Mouse (Mus musculus) embryonic fibroblast, embryonic 13.5 days (primary cell): ENCODE results near the gene Slc5a11.

Experiments used
- CTCF ChIP-seq: IDR thresholded peaks from 2 replicates; pipeline ENCODE4 v1.5.1; 2011; ENCODE audit warnings: mild to moderate bottlenecking, control low read depth, low read length, moderate library complexity, borderline replicate concordance; ENCODE audit not compliant: insufficient read depth
- POLR2A ChIP-seq: IDR thresholded peaks from 2 replicates; pipeline ENCODE4 v1.6.1; 2011; ENCODE audit warnings: low read depth, mild to moderate bottlenecking, control low read depth, low read length, moderate library complexity

- no peak for TF ChIP-seq CTCF
- no peak for TF ChIP-seq POLR2A
These were observed 43.5 kb downstream of the Slc5a11 start for GRCm38 (mm10) chr7:123258103-123258502.
